Mouse (Mus musculus): ENCODE results near the gene Ncor2. TPM values are rescaled to one million over a fixed set of nuclear protein-coding genes. Genes with fewer than 3 reads are reported as not detected.

The Ncor2 gene
- polyA plus RNA-seq, 1 experiment from 2014 or later: 25.1 TPM

- Histone ChIP-seq H3K27me3 (no peaks in the 10 kb centered on the region), H3K4me2 (replicated peaks) (no peak overlapping the region), H3K9ac (replicated peaks) (no peak overlapping the region), H3K4me3 (no peak overlapping the region), H3K9me3 (no peaks in the 10 kb centered on the region), H3K36me3 (no peaks in the 10 kb centered on the region), H3K4me1 (peaks cover 67% of the 10 kb centered on the region), H3K27ac (replicated peaks) (peak overlapping the region; percentile 39; the same call in 1 of the 2 replicates)
- 84% methylated on average over 14 of the region's 14 CpGs for WGBS
- ATAC-seq (ENCODE audit: low FRiP score, low read depth): no peak
Observed at GRCm38 (mm10) chr5:125128939-125129385, 50.1 kb downstream of the Ncor2 start.

- H3K4me2 ChIP-seq (replicated peaks): no peak overlapping the region
- 100% methylated on average over 1 of the region's 1 CpGs for WGBS
- no peaks in the 10 kb centered on the region for H3K36me3 ChIP-seq
- H3K27ac ChIP-seq (replicated peaks): no peak overlapping the region
- H3K4me1 ChIP-seq: peaks cover 67% of the 10 kb centered on the region
- H3K27me3 ChIP-seq: no peaks in the 10 kb centered on the region
- H3K9ac ChIP-seq (replicated peaks): no peak overlapping the region
- no peak overlapping the region for H3K4me3 ChIP-seq
- no peaks in the 10 kb centered on the region for H3K9me3 ChIP-seq
- ATAC-seq (ENCODE audit: low FRiP score, low read depth): no peak
Observed at GRCm38 (mm10) chr5:125127920-125128319, 51.1 kb downstream of the Ncor2 start.

GRCm38 (mm10) chr5:125127426-125127825, 51.6 kb downstream of the Ncor2 start:
- H3K4me2 ChIP-seq (replicated peaks): no peak overlapping the region
- no peak overlapping the region for H3K9ac ChIP-seq (replicated peaks)
- H3K4me3 ChIP-seq: no peak overlapping the region
- WGBS: 94% methylated on average over 4 of the region's 4 CpGs
- H3K4me1 ChIP-seq: peaks cover 64% of the 10 kb centered on the region
- ATAC-seq (ENCODE audit: low FRiP score, low read depth): no peak
- no peak overlapping the region for H3K27ac ChIP-seq (replicated peaks)
- H3K9me3 ChIP-seq: no peaks in the 10 kb centered on the region
- no peaks in the 10 kb centered on the region for H3K36me3 ChIP-seq
- H3K27me3 ChIP-seq: no peaks in the 10 kb centered on the region

- no peaks in the 10 kb centered on the region for H3K27me3 ChIP-seq
- H3K27ac ChIP-seq (replicated peaks): no peak overlapping the region
- H3K36me3 ChIP-seq: no peaks in the 10 kb centered on the region
- no peak overlapping the region for H3K4me2 ChIP-seq (replicated peaks)
- WGBS: 90% methylated on average over 4 of the region's 4 CpGs
- H3K9me3 ChIP-seq: no peaks in the 10 kb centered on the region
- ATAC-seq (ENCODE audit: low FRiP score, low read depth): no peak
- peaks cover 56% of the 10 kb centered on the region for H3K4me1 ChIP-seq
- H3K9ac ChIP-seq (replicated peaks): 0 out of 2 replicates have a peak overlapping the region, but pooled peaks have one; percentile 1
- H3K4me3 ChIP-seq: no peak overlapping the region
Observed at GRCm38 (mm10) chr5:125125966-125126464, 53.0 kb downstream of the Ncor2 start.

GRCm38 (mm10) chr5:125125219-125125618, 53.8 kb downstream of the Ncor2 start:
- Histone ChIP-seq H3K4me1 (peaks cover 55% of the 10 kb centered on the region), H3K27ac (replicated peaks) (0 out of 2 replicates have a peak overlapping the region, but pooled peaks have one; percentile 20), H3K36me3 (no peaks in the 10 kb centered on the region), H3K27me3 (no peaks in the 10 kb centered on the region), H3K9ac (replicated peaks) (0 out of 2 replicates have a peak overlapping the region, but pooled peaks have one; percentile 1), H3K9me3 (no peaks in the 10 kb centered on the region), H3K4me3 (no peak overlapping the region), H3K4me2 (replicated peaks) (no peak overlapping the region)
- no peak for ATAC-seq (ENCODE audit: low FRiP score, low read depth)
- 87% methylated on average over 3 of the region's 3 CpGs for WGBS

GRCm38 (mm10) chr5:125124002-125124401, 55.0 kb downstream of the Ncor2 start:
- H3K4me1 ChIP-seq: peaks cover 48% of the 10 kb centered on the region
- H3K4me2 ChIP-seq (replicated peaks): no peak overlapping the region
- no peak overlapping the region for H3K9ac ChIP-seq (replicated peaks)
- H3K4me3 ChIP-seq: no peak overlapping the region
- H3K27me3 ChIP-seq: no peaks in the 10 kb centered on the region
- no peaks in the 10 kb centered on the region for H3K9me3 ChIP-seq
- no peak for ATAC-seq (ENCODE audit: low FRiP score, low read depth)
- peaks cover 8% of the 10 kb centered on the region for H3K36me3 ChIP-seq
- 0 out of 2 replicates have a peak overlapping the region, but pooled peaks have one; percentile 5 for H3K27ac ChIP-seq (replicated peaks)
- WGBS: 83% methylated on average over 7 of the region's 7 CpGs

GRCm38 (mm10) chr5:125123206-125123605, 55.8 kb downstream of the Ncor2 start:
- Histone ChIP-seq H3K4me2 (replicated peaks) (no peak overlapping the region), H3K36me3 (peaks cover 15% of the 10 kb centered on the region), H3K9me3 (no peaks in the 10 kb centered on the region), H3K9ac (replicated peaks) (0 out of 2 replicates have a peak overlapping the region, but pooled peaks have one; percentile 11), H3K27ac (replicated peaks) (peak overlapping the region; percentile 5; the same call in 1 of the 2 replicates), H3K4me3 (no peak overlapping the region), H3K27me3 (no peaks in the 10 kb centered on the region), H3K4me1 (peaks cover 42% of the 10 kb centered on the region)
- WGBS: 30% methylated on average over 3 of the region's 3 CpGs
- ATAC-seq (ENCODE audit: low FRiP score, low read depth): peak; percentile 29; the same call in 1 of the 2 replicates

- no peaks in the 10 kb centered on the region for H3K27me3 ChIP-seq
- no peak overlapping the region for H3K4me3 ChIP-seq
- peaks cover 22% of the 10 kb centered on the region for H3K36me3 ChIP-seq
- H3K9ac ChIP-seq (replicated peaks): no peak overlapping the region
- peaks cover 42% of the 10 kb centered on the region for H3K4me1 ChIP-seq
- WGBS: 90% methylated on average over 7 of the region's 7 CpGs
- H3K9me3 ChIP-seq: no peaks in the 10 kb centered on the region
- H3K27ac ChIP-seq (replicated peaks): 0 out of 2 replicates have a peak overlapping the region, but pooled peaks have one; percentile 5
- no peak overlapping the region for H3K4me2 ChIP-seq (replicated peaks)
- ATAC-seq (ENCODE audit: low FRiP score, low read depth): no peak
Observed at GRCm38 (mm10) chr5:125122546-125122945, 56.5 kb downstream of the Ncor2 start.

- WGBS: 87% methylated on average over 7 of the region's 7 CpGs
Observed at GRCm38 (mm10) chr5:125122049-125122448, 57.0 kb downstream of the Ncor2 start.

GRCm38 (mm10) chr5:125120517-125121303, 58.3 kb downstream of the Ncor2 start:
- WGBS: 83% methylated on average over 17 of the region's 17 CpGs
- Histone ChIP-seq H3K36me3 (peaks cover 40% of the 10 kb centered on the region), H3K4me1 (peaks cover 42% of the 10 kb centered on the region), H3K27me3 (no peaks in the 10 kb centered on the region), H3K9ac (replicated peaks) (no peak overlapping the region), H3K27ac (replicated peaks) (peak overlapping the region; percentile 56), H3K9me3 (no peaks in the 10 kb centered on the region), H3K4me3 (no peak overlapping the region), H3K4me2 (replicated peaks) (no peak overlapping the region)
- no peak for ATAC-seq (ENCODE audit: low FRiP score, low read depth)

More at GRCm38 (mm10) chr5:125122049-125122448, 57.0 kb downstream of the Ncor2 start:
- Histone ChIP-seq H3K9ac (replicated peaks) (no peak overlapping the region), H3K4me2 (replicated peaks) (no peak overlapping the region), H3K36me3 (peaks cover 27% of the 10 kb centered on the region), H3K27me3 (no peaks in the 10 kb centered on the region), H3K4me1 (peaks cover 42% of the 10 kb centered on the region), H3K9me3 (no peaks in the 10 kb centered on the region), H3K27ac (replicated peaks) (no peak overlapping the region), H3K4me3 (no peak overlapping the region)
- no peak for ATAC-seq (ENCODE audit: low FRiP score, low read depth)

- Histone ChIP-seq H3K9ac (replicated peaks) (no peak overlapping the region), H3K4me2 (replicated peaks) (no peak overlapping the region), H3K9me3 (no peaks in the 10 kb centered on the region), H3K27ac (replicated peaks) (no peak overlapping the region), H3K27me3 (no peaks in the 10 kb centered on the region), H3K36me3 (peaks cover 61% of the 10 kb centered on the region), H3K4me1 (peaks cover 29% of the 10 kb centered on the region), H3K4me3 (no peak overlapping the region)
- ATAC-seq (ENCODE audit: low FRiP score, low read depth): no peak
- WGBS: 91% methylated on average over 5 of the region's 5 CpGs
Observed at GRCm38 (mm10) chr5:125117238-125117637, 61.8 kb downstream of the Ncor2 start.

GRCm38 (mm10) chr5:125113029-125113428, 66.0 kb downstream of the Ncor2 start:
- 58% methylated on average over 5 of the region's 5 CpGs for WGBS
- no peaks in the 10 kb centered on the region for H3K27me3 ChIP-seq
- H3K4me1 ChIP-seq: peaks cover 34% of the 10 kb centered on the region
- H3K36me3 ChIP-seq: peaks cover 75% of the 10 kb centered on the region
- H3K9me3 ChIP-seq: no peaks in the 10 kb centered on the region
- ATAC-seq (ENCODE audit: low FRiP score, low read depth): 0 out of 2 replicates have a peak, but pooled peaks have one; percentile 45
- no peak overlapping the region for H3K9ac ChIP-seq (replicated peaks)
- peak overlapping the region; percentile 66 for H3K27ac ChIP-seq (replicated peaks)
- no peak overlapping the region for H3K4me3 ChIP-seq
- no peak overlapping the region for H3K4me2 ChIP-seq (replicated peaks)
